Mouse (Mus musculus) hematopoietic stem cell, adult 5-6 weeks (primary cell): ENCODE measurements around the gene Dync1li2. TPM values are rescaled to one million over a fixed set of nuclear protein-coding genes. Genes with fewer than 3 reads are reported as not detected.
A peak's percentile ranks its signal among the peaks of the same experiment; 100 is the strongest.

ENCODE experiments used
- ATAC-seq, 2 experiments: fragments of 125-278 bp in 1 of 2; replicated peaks in 1 of 2; 2 replicates each; pipeline ENCODE4 v1.8.0; 2016 to 2017; ENCODE audit warnings: inconsistent platforms in 2 of 2, mild to moderate bottlenecking in 2 of 2, moderate number of reproducible peaks in 2 of 2, low read depth in 1 of 2, moderate TSS enrichment in 1 of 2; ENCODE audit not compliant: low FRiP score in 2 of 2, poor library complexity in 2 of 2, severe bottlenecking in 2 of 2, insufficient read depth in 1 of 2, low TSS enrichment in 1 of 2
- total RNA-seq: library from RNA; stranded (forward); fragments of 172-1452, 232-1000 nt; gene quantifications from 2 replicates; pipeline ENCODE4 v1.2.3, GENCODE M21; 2017

Gene Dync1li2
- total RNA-seq, 1 experiment from 2014 or later, result 74.0 TPM

DNA sequence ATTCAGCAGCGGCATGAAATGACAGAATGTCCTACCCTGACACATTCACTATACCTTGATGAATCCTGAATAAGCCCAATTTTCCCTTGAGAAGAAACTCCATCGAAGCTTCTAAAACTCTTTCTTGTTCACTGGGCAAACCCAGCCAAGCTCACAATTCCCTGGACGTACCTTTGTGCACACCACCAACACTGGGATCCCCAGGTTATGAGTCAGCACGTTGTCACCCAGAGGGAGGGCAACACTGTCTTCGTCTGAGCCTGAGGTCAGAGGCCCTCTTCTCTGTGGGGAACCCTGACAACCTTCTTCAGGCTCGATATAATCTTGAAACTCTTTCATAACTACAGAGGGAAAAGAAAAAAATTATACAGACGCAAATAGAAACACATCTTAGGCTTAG is 12.6 kb downstream of the Dync1li2 start:
- ATAC-seq, result no peak

DNA sequence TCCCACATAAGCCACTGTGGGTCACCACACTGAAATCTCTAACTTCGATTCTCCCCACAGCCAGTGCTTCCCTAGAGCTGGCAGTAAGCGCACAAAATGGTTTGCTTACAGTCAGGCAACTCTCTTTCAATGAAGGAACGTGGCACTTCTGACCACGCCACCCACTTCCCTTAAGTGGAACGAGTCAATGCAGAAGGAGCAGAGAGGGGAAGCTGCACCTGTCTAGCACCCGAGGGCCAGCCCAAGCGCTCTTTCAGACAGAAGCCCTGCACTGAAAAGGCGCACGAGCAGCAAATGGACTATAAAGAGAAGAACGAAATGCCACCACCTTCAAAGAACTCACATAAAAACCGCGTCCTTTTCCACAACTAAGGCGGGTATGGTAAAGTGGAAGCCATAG is 15.1 kb downstream of the Dync1li2 start:
- peak; percentile 8 to 39; a peak in 1 of 4 replicates for ATAC-seq

DNA sequence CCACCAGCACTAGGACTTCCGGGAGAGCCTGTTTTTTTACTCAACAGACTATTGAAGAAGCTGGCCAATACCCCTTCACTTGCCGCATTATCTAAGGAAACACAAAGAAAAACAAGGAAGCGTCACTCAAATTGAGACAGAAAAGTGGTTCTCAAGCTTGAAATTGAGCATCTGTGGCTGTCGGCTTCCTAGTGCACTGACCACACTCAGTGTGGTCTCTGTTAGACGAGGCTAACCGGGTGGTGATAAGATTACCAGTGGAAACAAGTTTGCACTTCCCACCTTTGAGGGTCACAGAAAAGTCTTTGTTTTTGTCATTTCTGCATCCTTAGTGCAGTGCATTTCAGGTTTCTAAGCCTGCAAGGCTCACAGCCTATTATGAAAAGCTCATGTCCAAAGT is 20.5 kb downstream of the Dync1li2 start:
- peak in 1 of 2 experiments; percentile 29; a peak in 1 of 4 replicates for ATAC-seq

DNA sequence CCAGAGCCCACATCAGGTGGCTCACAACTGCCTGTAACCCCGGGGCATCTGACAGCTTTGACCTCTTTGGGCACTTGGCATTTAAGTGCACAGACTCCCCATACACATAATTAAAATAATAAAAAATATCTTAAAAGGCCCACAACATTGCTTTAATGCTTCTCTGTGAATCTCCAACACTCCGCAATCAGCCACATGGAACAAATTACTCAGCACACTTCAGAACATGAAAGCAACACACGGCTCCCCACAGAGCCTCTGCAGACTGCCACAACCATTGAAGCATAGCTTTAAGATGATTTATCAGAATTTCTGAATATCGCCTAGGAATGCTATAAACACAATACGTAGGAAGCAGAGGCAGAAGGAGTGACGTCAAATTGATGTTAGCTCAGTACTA is 26.8 kb downstream of the Dync1li2 start:
- ATAC-seq, result no peak

DNA sequence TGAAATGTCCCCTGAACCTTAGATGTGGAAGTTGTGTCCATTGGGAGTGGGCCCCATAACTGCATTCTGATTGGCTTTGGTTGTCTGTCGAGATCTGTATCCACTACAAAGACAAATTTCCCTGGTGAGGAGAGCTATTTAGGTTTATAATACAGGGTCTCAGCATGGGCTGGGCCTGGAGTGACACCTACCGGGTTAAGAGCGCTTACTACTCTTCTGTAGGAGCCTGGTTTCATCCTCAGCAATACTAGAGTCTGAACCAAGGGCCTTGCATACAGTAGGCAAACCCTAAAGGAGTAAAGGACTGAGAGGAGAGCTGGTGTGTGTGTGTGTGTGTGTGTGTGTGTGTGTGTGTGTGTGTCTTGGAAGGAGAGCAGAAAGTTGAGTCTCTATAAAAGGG is 28.6 kb downstream of the Dync1li2 start:
- ATAC-seq, result no peak

DNA sequence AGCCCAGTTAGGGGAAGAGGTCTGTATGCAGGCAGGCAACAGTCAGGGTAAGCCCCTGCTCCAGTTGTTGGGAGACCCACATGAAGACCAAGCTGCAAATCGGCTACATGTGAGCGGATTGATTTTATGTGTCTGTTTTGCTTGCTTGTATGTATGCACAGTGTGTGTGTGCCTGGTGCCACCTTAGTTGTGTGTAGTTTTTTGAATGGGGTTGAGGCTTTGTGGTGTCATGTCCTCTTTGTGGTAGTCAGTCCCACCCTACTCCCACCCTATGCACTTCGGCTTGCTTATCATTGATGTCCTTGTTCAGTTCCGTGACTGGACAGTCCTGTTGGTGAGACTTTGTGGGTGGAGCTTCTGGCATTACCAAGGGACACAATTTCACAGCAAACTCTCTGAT is 29.1 kb downstream of the Dync1li2 start:
- no peak for ATAC-seq

DNA sequence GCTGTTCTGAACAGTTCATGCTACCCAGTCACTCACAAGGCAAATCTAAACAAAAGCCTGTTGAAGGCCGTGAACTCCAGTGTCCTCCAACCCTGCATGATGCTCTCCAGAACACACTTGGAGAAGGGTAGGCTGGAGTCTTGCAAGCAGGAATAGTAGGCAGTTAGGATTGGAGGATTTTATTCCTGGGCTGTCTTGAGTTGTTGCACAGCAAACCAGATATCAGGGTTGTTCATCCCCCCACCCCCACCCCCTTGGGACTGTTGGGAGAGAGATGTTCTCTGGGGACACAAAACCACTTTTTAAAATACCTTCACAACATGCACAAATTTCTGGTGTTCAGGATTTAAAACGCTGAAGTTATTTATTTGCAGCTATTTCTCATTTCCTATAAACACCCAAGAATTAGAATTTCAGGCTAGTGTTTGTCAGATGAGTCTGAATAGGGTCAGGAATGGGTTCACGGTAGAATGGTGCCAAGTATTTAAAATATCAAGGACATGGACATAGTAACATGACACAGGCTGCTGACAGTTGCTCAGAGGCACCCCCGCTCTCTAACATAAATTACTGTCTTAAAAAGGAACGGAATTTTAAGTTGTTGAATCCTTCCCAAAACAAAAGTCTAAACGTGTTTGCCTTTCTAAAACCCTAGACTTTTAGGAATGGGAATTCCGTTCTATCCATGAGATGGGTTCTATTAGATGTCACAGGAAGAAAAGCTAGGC is 29.9 kb downstream of the Dync1li2 start:
- ATAC-seq, result no peak

DNA sequence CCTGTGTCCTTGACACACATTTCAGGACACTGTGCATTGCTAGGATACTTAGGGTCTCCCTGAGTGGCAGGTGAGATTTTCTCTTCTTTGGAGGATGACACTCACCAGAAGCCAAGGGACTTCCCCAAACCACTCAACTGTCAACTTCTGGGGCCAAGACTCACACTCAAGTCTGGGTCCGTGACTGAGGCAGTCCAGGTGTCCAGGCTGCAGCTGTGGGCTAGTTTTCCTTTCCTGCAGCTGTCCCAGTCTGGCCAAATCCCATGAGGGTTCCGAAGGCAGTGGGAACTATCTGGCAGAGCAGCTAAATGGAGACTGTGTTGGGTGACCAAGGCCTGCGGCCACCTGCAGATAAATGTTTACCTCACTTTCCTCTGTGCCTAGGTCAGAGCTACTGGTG is 30.9 kb downstream of the Dync1li2 start:
- ATAC-seq, result no peak

DNA sequence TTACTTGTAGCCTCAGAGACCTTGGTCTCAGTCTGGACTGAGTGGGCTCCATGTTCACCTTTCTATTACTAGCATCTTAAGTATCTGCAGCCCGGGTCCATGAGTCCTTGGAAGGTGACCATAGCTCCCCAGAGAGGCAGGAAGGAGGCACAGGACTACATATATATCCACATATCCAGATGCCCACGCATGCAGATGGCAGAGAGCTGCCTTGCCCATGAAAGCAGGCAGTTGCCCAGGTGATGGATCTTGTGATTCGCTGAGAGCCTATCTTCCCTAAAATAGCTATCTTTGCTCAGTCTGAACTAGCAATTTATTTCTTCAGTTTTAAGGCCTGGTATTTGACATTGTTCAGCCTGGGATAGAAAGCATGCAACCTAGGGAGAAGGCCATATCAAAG is 31.4 kb downstream of the Dync1li2 start:
- ATAC-seq, result no peak

DNA sequence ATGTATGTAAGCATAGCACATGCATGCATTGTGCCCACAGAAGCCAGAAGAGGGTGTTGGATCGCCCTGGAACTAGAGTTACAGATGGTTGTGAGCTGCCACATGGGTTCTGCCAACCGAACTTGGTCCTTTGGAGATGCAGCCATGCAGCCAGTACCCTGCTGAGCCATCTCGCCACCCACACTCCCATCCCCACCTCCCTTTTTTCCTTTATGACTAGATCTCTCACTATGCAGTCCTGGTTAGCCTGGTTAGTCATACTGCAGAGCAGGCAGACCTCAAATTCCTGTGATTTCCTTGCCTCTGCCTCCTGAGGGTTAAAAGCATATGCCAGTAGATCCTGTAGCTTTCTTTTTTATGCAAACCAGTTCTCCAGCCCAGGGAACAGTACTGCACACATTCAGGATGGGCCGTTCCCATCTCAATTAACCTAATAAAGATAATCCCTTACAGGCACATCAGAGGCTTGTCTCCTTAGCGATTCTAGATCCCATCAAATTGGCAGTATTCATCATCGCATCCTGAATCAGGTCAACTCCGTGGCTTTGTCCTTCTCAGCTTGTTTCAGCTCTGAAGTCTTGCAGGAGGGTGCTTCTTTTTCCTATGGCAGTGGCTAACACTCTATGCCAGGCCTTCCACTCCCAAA is 32.1 kb downstream of the Dync1li2 start:
- ATAC-seq, result no peak

DNA sequence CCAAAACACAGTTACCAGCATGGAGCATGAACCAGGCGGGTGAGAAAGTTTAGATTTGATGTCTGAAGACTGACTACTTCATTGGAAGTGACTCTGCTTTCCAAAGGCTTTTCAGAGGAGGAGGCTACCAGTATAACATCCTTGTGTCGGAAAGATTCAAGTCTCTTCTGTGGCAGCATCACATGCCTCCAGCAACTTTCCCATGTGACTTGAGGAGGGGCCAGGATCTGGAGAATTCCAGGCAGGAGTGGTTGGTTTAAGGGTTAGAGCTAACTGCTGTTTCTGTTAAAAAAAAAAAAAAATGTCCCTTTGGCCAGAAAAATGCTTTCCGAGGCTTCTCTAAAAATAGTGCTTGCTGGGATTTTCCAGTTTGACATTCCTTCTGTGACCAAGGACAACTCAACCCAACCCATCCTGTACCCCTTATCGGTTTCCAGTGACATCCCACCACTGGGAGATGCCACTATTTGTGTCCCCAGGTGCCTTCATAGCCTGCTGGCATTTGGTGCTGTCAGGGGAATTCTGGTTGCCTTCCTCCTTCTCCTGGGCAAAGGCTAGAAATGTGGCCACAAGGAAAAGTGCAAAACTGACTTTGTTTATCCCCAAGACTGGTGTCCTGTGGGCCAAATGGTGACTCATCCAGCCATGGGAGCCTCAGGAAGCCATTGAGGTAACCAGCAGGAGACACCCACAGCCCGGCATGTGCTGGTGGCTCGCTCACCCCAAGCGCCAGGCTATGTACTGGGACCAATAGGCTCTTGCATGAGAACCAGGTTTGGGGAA is 34.3 kb downstream of the Dync1li2 start:
- ATAC-seq, result no peak

DNA sequence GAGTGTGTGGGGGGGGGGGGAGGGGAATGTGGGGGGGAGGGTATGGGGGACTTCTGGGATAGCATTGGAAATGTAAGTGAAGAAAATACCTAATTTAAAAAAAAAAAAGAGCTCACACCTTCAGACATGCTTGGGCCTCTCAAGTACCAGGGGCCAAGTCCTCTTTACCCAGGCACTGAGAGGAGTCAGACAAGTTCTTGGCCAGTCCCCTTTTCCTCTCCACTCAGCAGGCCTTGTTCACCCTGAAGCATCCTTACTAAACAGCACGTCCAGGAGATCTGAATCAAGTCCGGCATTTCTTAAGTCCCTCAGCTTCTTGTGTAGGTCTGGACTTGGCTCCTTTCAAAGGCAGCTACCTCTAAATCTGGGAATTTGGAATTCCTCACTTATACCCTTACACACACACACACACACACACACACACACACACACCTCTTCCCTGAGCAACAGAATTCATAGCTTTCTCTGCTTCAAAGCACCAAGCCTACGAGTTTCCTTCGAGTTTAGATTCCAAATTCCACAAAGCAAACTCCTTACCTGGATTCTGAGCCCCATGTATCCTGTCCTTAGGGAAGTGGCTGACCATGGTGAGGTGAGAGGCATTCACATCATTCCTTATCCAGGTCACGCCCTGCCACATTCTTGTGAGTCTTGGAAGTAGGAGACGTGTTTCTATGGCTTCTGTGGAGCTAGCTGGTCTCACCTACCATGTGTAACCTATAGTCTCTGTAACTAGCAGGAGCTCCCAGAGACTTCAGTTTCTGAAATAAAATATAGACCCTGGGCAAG is 36.3 kb downstream of the Dync1li2 start:
- ATAC-seq, result no peak

DNA sequence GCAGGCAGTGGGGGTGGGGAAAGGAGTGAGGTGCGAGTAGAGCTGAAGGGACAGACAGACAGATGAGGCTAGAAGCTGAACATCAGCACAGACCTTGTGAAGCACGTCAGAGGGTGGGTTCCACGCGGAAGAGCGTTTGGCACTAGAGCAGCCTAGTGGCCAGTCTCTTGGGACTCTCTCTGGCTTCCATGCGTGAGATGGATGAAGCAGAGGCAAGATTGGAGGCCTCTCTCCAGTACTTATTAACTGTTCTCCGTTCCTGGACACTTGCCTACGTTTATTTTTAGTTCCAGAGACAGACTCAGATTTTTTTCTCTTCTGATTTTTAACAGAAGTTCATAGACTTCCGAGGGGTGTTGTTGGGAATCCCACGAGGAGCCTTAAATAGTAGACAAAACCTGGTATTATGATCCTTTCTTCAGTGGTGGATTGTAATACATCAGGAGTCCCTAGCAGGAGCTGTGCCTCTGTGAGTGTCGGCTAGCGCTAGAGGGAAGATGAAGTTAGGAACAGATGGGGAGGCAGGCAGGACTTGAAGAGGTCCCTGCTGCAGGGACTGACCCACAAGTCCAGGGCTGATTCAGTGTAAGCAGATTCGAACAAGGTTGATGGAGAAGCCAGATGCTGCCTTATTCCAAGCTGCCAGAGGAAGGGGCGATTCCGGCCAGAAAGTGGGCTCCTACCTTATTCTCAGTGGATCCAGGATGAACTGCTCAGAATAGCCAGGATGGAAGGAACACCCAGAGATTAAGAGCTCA is 37.2 kb downstream of the Dync1li2 start:
- ATAC-seq, result no peak

DNA sequence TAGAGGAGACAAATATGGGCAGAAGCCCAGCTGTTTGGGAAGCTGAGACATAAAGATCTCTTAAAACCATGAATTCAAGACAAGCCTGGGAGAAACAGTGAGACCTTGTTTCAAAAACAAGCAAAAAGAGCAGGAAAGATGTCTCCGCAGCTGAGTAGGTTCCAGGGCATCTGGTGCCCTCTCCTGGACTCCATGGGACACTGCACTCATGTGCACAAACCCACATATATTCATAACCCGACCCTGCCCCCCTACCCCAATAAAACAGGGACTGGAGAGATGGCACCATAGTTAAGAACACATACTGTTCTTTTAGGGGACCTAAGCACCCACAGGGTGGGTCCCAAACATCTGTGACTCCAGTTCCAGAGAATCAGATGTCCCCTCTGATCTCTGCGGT is 39.3 kb downstream of the Dync1li2 start:
- no peak for ATAC-seq

DNA sequence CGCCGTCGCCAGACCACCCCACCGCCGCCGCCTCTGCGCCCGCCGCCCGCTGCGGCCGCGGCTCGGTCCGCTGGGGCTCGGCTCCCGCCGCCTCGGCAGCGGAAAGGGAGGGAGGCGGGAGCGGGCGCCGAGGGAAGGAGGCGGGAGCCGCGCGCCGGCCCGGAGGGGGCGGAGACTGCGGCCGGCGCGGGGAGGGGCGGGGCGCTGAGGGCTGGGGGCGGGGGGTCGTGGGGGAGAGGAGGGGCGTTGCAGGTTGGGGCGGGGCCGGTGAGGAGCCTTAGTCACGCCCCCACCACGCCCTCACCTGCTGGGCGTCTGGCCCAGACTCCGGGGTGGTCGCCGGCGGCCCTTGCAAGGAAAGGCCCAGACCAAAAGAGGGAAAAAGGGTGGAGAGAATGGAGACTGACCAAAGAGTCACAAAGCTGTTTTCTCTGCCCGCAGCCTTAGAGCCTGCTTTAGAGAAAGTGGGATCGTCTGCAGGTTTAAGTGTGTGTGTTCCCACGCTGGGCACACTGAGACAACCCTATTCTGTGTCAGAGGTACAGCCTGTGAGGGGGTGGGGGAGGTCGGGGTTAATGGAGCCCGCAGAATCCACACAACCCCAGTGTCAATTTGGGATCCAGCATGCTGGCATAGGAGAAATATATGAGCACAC is 47.0 kb downstream of the Dync1li2 start, which contains the start of gene Cmtm4:
Gene Cmtm4 (minus strand): TSS at position 105 of the 655 bp plus-strand sequence.
- peak; percentile 30 to 37 for ATAC-seq
